Mouse (Mus musculus): Measurements from ENCODE around the gene Tmem223.
"Not testable (repeated sequence)": the region's sequence is repeated elsewhere in the genome, so short reads cannot be mapped to it uniquely, and the experiment has no call there.

Gene Tmem223

GRCm38 (mm10) chr19:8770567-8771270 is at the start of gene Tmem223:
Gene Tmem223 (plus strand): TSS chr19:8770996.
- in situ Hi-C loops (cut with MboI; ENCODE audit: low pct_unique_long_range_greater_than_20kb in 1 of 2, low sequenced_read_pairs in 2 of 2, unreplicated experiment in 1 of 2), result no loop called here

GRCm38 (mm10) chr19:8721378-8721777 is 49.4 kb upstream of the Tmem223 start:
- in situ Hi-C loops (cut with MboI; ENCODE audit: low pct_unique_long_range_greater_than_20kb in 1 of 2, low sequenced_read_pairs in 2 of 2, unreplicated experiment in 1 of 2), result loop anchor here in 1 of 2 experiments (25.0 kb wide), 1 partner anchor 1459 kb away; the partner anchor contains the start of gene Rcor2

GRCm38 (mm10) chr19:8722021-8722420 is 48.8 kb upstream of the Tmem223 start:
- in situ Hi-C loops (cut with MboI; ENCODE audit: low pct_unique_long_range_greater_than_20kb in 1 of 2, low sequenced_read_pairs in 2 of 2, unreplicated experiment in 1 of 2), result loop anchor here in 1 of 2 experiments (25.0 kb wide), 1 partner anchor 1460 kb away; the partner anchor contains the start of gene Rcor2

GRCm38 (mm10) chr19:8722559-8722906 is 48.3 kb upstream of the Tmem223 start:
- in situ Hi-C loops (cut with MboI; ENCODE audit: low pct_unique_long_range_greater_than_20kb in 1 of 2, low sequenced_read_pairs in 2 of 2, unreplicated experiment in 1 of 2), result loop anchor here in 1 of 2 experiments (25.0 kb wide), 1 partner anchor 1460 kb away; the partner anchor contains the start of gene Rcor2

DNA sequence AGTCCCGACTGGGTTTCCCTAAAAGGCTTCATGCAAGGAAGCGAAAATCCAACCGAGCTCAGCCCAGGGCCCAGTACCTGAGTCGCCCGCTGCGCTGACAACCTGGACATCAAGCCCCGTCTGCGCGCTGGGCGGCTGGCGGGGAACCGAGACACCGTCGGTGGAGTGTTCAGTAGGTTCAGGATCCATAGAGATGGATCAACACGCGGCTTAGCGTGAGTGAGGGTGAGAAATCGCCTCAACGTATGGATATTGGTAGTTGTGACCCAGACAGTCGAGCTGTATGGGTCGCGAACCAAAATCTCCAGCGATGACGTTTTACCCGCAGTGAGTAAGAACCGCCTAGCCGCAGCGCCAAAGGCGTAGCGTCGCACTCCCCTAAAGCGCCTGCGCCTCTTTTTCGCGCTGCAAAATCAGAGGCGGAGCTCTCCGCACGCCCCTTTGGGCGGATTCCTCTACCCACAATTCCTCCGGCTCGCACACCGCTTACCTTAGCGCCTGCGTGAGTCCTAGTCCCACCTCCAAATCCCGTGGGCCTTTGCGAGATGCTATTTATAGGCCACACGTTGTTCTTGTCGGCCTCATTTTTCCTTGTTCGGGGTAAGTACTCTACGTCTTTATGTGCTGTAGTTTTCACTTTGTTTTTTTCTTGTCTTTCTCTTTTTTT is 47.8 kb upstream of the Tmem223 start, which contains the start of gene Slc3a2:
Gene Slc3a2, minus strand, starts transcription at position 463 of the 667 bp plus-strand sequence.
- in situ Hi-C loops (cut with MboI; ENCODE audit: low pct_unique_long_range_greater_than_20kb in 1 of 2, low sequenced_read_pairs in 2 of 2, unreplicated experiment in 1 of 2), result loop anchor here in 1 of 2 experiments (25.0 kb wide), 1 partner anchor 1461 kb away; the partner anchor contains the start of gene Rcor2

GRCm38 (mm10) chr19:8723574-8724346 is 47.0 kb upstream of the Tmem223 start:
- in situ Hi-C loops (cut with MboI; ENCODE audit: low pct_unique_long_range_greater_than_20kb in 1 of 2, low sequenced_read_pairs in 2 of 2, unreplicated experiment in 1 of 2), result loop anchor here in 1 of 2 experiments (25.0 kb wide), 1 partner anchor 1461 kb away; the partner anchor contains the start of gene Rcor2

DNA sequence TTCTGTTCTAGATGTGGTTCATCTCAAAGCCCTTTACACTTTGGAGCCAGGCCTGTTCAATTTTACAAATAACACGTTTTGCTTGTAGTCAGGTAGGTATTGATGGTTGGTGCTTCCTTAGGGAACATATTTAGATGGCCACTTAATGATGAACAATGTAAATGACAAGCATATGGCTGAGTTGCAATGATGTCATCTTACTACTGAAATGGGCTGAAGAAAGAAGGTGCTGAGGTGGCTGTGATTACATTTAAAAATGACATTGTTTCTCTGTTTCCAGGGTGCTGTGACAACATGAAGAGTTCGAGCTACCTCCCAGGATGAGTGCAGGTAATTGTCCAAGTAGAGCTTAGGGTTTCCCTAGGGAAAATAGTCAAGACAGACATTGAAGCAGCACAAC is 46.4 kb upstream of the Tmem223 start:
- in situ Hi-C loops (cut with MboI; ENCODE audit: low pct_unique_long_range_greater_than_20kb in 1 of 2, low sequenced_read_pairs in 2 of 2, unreplicated experiment in 1 of 2), result loop anchor here in 1 of 2 experiments (25.0 kb wide), 1 partner anchor 1462 kb away; the partner anchor contains the start of gene Rcor2

- in situ Hi-C loops (cut with MboI; ENCODE audit: low pct_unique_long_range_greater_than_20kb in 1 of 2, low sequenced_read_pairs in 2 of 2, unreplicated experiment in 1 of 2), result no loop called here
These were observed 45.6 kb upstream of the Tmem223 start for GRCm38 (mm10) chr19:8725081-8725613.

GRCm38 (mm10) chr19:8726609-8727390 is 44.0 kb upstream of the Tmem223 start:
- in situ Hi-C loops (cut with MboI; ENCODE audit: low pct_unique_long_range_greater_than_20kb in 1 of 2, low sequenced_read_pairs in 2 of 2, unreplicated experiment in 1 of 2), result no loop called here

DNA sequence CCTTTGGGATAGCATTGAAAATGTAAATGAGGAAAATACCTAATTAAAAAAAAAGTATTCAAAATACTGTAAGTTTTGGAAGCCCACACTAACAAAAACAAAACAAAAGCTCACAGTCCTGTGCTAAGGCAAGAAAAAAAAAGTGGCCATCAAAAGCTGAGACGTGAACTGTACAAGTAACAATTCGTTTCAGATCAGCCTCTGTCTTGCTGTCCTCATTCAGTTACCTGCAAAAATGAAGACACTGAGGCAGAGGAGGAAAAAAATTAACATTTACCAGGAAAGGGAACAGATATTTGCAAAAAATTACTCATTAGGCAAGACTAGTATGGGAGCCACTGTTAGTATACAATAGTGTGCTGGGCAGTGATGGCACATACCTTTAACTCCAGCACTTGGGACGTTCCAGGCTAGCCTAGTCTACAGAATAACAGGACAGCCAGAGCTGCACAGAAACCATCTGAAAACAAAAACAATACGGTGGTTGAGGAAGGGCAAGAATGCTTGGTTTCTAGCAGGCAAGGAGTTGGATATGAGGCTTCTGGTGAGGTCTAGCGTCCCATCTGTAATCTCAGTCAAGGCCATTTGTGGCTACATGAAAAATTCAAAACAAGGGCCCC is 43.2 kb upstream of the Tmem223 start:
- in situ Hi-C loops (cut with MboI; ENCODE audit: low pct_unique_long_range_greater_than_20kb in 1 of 2, low sequenced_read_pairs in 2 of 2, unreplicated experiment in 1 of 2), result no loop called here

GRCm38 (mm10) chr19:8728335-8729099 is 42.3 kb upstream of the Tmem223 start:
- in situ Hi-C loops (cut with MboI; ENCODE audit: low pct_unique_long_range_greater_than_20kb in 1 of 2, low sequenced_read_pairs in 2 of 2, unreplicated experiment in 1 of 2), result not testable (repeated sequence)

DNA sequence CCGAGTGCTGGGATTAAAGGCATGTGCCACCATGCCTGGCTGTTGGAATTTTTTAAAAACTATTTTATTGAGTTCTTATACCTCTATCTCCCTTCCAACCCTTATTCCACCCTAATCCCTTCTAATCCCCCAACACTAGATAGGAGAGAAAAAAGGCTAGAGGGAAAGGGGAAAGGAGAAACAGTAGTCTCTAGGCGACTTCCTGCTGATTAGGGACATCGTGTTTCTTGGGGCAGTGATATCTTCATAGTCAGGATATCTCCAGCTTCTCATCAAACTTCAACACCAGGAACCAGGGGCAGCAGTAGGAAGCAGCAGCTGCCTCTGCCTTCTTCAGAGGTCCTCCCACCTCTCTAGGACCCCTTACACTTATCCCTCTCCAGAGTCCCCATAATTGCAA is 36.5 kb upstream of the Tmem223 start:
- in situ Hi-C loops (cut with MboI; ENCODE audit: low pct_unique_long_range_greater_than_20kb in 1 of 2, low sequenced_read_pairs in 2 of 2, unreplicated experiment in 1 of 2), result no loop called here

DNA sequence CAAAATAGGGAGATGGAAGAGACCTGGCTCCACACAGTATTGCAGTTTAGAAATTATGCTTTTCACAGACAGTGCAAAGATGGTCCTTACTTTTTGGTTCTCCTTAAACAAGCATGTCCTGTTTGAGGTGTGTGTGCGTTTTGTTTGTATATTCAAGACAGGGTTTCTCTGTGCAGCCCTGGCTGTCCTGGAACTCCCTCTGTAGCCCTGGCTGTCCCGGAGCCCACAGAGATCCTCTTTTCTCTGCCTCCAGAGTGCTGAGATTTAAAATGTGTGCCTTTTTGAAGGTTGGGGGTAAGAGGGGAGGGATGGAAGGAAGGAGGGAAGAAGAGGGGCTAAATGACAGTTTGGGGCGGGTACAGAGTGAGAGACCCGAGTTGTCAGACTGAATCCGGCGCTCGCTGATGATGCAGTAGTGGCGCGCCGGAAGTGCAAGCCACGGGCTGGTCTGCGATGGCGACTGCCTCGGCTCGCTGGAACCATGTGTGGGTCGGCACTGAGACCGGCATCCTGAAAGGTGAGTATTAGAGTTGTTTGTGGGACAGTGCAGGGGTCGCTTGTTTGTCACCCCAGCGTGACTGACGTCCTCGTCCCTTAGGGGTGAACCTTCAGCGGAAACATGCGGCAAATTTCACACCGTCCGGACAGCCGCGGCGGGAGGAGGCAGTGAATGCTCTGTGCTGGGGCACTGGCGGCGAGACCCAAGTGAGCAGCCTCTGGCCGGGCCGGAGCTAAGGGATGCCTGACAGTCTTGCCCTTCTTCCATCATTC is 35.2 kb upstream of the Tmem223 start, which contains the start of gene Wdr74:
Gene Wdr74, plus strand, starts transcription at position 439 of the 771 bp plus-strand sequence.
- in situ Hi-C loops (cut with MboI; ENCODE audit: low pct_unique_long_range_greater_than_20kb in 1 of 2, low sequenced_read_pairs in 2 of 2, unreplicated experiment in 1 of 2), result no loop called here

DNA sequence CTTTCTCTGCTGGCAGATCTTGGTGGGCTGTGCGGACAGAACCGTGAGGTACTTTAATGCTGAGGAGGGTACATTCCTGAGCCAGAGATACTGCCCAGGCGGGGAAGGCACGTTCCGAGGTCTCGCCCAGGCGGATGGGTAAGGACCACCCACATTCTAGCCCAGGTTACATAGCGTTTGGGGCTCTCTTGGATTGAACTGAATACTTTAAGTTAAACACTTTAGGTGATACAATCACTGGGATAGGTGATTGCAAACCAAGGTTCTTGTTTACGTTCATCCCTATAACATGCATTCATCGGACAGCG is 34.7 kb upstream of the Tmem223 start:
- in situ Hi-C loops (cut with MboI; ENCODE audit: low pct_unique_long_range_greater_than_20kb in 1 of 2, low sequenced_read_pairs in 2 of 2, unreplicated experiment in 1 of 2), result no loop called here

GRCm38 (mm10) chr19:8738911-8739310 is 31.9 kb upstream of the Tmem223 start:
- in situ Hi-C loops (cut with MboI; ENCODE audit: low pct_unique_long_range_greater_than_20kb in 1 of 2, low sequenced_read_pairs in 2 of 2, unreplicated experiment in 1 of 2), result no loop called here

GRCm38 (mm10) chr19:8739646-8740045 is 31.1 kb upstream of the Tmem223 start:
- in situ Hi-C loops (cut with MboI; ENCODE audit: low pct_unique_long_range_greater_than_20kb in 1 of 2, low sequenced_read_pairs in 2 of 2, unreplicated experiment in 1 of 2), result no loop called here
